Mouse (Mus musculus) thymus, adult 2 months (tissue): Measurements from ENCODE around the gene Akap13.

Source experiments
- CTCF ChIP-seq: fragments of 200-500 bp; IDR thresholded peaks from 2 replicates; pipeline ENCODE4 v1.5.1; 2012; ENCODE audit warnings: mild to moderate bottlenecking, control low read depth, low read length, moderate library complexity, borderline replicate concordance; ENCODE audit not compliant: control insufficient read depth, poor library complexity, insufficient read depth; ENCODE audit errors: extremely low read depth
- POLR2A ChIP-seq: fragments of 200-500 bp; IDR thresholded peaks from 2 replicates; pipeline ENCODE4 v1.6.1; 2012; ENCODE audit warnings: mild to moderate bottlenecking, low read length, control low read depth, moderate library complexity; ENCODE audit not compliant: control insufficient read depth, poor library complexity, insufficient read depth; ENCODE audit errors: extremely low read depth

DNA sequence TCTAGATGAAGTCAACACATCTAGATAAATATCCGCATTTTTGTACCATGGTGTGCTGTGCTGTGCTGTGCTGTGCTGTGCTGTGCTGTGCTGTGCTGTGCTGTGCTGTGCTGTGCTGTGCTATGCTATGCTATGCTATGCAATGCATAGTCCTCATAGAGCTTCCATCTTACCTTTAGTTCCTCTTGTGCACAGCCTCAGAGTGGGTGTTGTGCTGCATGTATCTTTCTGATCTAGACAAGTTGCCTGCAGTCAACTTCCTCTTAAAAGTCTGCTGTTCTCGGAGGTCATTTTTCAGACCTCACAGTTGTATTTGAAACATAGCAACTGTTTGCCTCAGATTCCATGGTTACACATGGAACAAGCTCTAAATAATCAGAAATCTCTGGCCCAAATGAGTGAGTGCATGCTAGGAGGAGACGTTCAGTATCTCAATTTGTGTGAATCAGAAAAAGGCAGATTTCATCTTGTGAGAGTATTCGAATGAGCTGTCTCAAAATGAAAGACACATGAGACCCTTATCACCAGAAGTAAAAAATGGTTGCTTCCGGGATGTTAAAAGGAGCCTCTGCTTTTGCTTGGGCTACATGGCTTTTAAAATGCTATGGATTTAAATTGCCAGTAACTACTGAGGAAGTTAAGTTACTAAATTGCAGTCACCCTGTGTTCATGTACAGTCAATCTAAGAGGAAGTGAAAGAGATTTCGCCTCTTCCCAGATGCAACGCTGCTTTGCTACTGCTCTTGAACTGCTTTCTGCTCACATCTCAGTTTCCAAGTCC is 230.9 kb downstream of the Akap13 start:
- TF ChIP-seq CTCF (no peak), POLR2A (no peak)
